Mouse (Mus musculus): ENCODE measurements around the gene Atp6v0e. TPM values are rescaled to one million over a fixed set of nuclear protein-coding genes. Genes with fewer than 3 reads are reported as not detected.

Gene Atp6v0e
- polyA plus RNA-seq, 1 experiment = 87.2 TPM

- H3K4me3 ChIP-seq (ENCODE audit: insufficient read depth, low read length) = no peak overlapping the region
- no peak overlapping the region for H3K27ac ChIP-seq (ENCODE audit: insufficient read depth, low read length)
- no peak for TF ChIP-seq POLR2A (IDR thresholded peaks at IDR 0.05; ENCODE audit: extremely low read depth, insufficient read depth, low read length)
- TF ChIP-seq CTCF (IDR thresholded peaks at IDR 0.05; ENCODE audit: extremely low read depth, insufficient read depth, low read length) = no peak
- H3K4me1 ChIP-seq (ENCODE audit: control insufficient read depth, insufficient read depth, low read length) = no peaks in the 10 kb centered on the region; the same call in 1 of the 2 replicates
Measured at GRCm38 (mm10) chr17:26724790-26725189, 61.8 kb downstream of the Atp6v0e start.

GRCm38 (mm10) chr17:26726674-26727073 lies 63.6 kb downstream of the Atp6v0e start:
- TF ChIP-seq POLR2A (IDR thresholded peaks at IDR 0.05; ENCODE audit: extremely low read depth, insufficient read depth, low read length) (no peak), CTCF (IDR thresholded peaks at IDR 0.05; ENCODE audit: extremely low read depth, insufficient read depth, low read length) (no peak)
- no peak overlapping the region for H3K4me3 ChIP-seq (ENCODE audit: insufficient read depth, low read length)
- H3K27ac ChIP-seq (ENCODE audit: insufficient read depth, low read length) = no peak overlapping the region
- H3K4me1 ChIP-seq (ENCODE audit: control insufficient read depth, insufficient read depth, low read length) = no peaks in the 10 kb centered on the region; the same call in 1 of the 2 replicates

- H3K4me3 ChIP-seq (ENCODE audit: insufficient read depth, low read length) = no peak overlapping the region
- H3K4me1 ChIP-seq (ENCODE audit: control insufficient read depth, insufficient read depth, low read length) = no peaks in the 10 kb centered on the region; the same call in 1 of the 2 replicates
- no peak overlapping the region for H3K27ac ChIP-seq (ENCODE audit: insufficient read depth, low read length)
- TF ChIP-seq POLR2A (IDR thresholded peaks at IDR 0.05; ENCODE audit: extremely low read depth, insufficient read depth, low read length) (no peak), CTCF (IDR thresholded peaks at IDR 0.05; ENCODE audit: extremely low read depth, insufficient read depth, low read length) (no peak)
Measured at GRCm38 (mm10) chr17:26727110-26727755, 64.2 kb downstream of the Atp6v0e start.

- TF ChIP-seq POLR2A (IDR thresholded peaks at IDR 0.05; ENCODE audit: extremely low read depth, insufficient read depth, low read length) (no peak), CTCF (IDR thresholded peaks at IDR 0.05; ENCODE audit: extremely low read depth, insufficient read depth, low read length) (no peak)
- H3K4me1 ChIP-seq (ENCODE audit: control insufficient read depth, insufficient read depth, low read length) = peaks cover 2% of the 10 kb centered on the region; the same call in 1 of the 2 replicates
- no peak overlapping the region for H3K4me3 ChIP-seq (ENCODE audit: insufficient read depth, low read length)
- H3K27ac ChIP-seq (ENCODE audit: insufficient read depth, low read length) = no peak overlapping the region
Measured at GRCm38 (mm10) chr17:26742581-26742980, 79.5 kb downstream of the Atp6v0e start.

GRCm38 (mm10) chr17:26743294-26743693 lies 80.3 kb downstream of the Atp6v0e start:
- no peak overlapping the region for H3K4me3 ChIP-seq (ENCODE audit: insufficient read depth, low read length)
- TF ChIP-seq CTCF (IDR thresholded peaks at IDR 0.05; ENCODE audit: extremely low read depth, insufficient read depth, low read length) (no peak), POLR2A (IDR thresholded peaks at IDR 0.05; ENCODE audit: extremely low read depth, insufficient read depth, low read length) (no peak)
- H3K27ac ChIP-seq (ENCODE audit: insufficient read depth, low read length) = no peak overlapping the region
- H3K4me1 ChIP-seq (ENCODE audit: control insufficient read depth, insufficient read depth, low read length) = peaks cover 2% of the 10 kb centered on the region; the same call in 1 of the 2 replicates

Other genes starting within 250 kb of the Atp6v0e start
- 53.4 and 56.8 TPM in 2 replicates for gene Neurl1b, start 248.4 kb upstream of the Atp6v0e start, polyA plus RNA-seq (2012; rRNA removed)
- 140 and 143 TPM in 2 replicates for gene Ergic1, start 101.7 kb upstream of the Atp6v0e start, polyA plus RNA-seq (2012; rRNA removed)
- 51.0 and 71.1 TPM in 2 replicates for gene Dusp1, start 101.1 kb upstream of the Atp6v0e start, polyA plus RNA-seq (2012; rRNA removed)
- 17.4 and 19.2 TPM in 2 replicates for gene Crebrf, start 52.4 kb downstream of the Atp6v0e start, polyA plus RNA-seq (2012; rRNA removed)
- 40.3 and 42.8 TPM in 2 replicates for gene Bnip1, start 117.8 kb downstream of the Atp6v0e start, polyA plus RNA-seq (2012; rRNA removed)
- not detected in 2 replicates for gene Nkx2-5, start 181.8 kb downstream of the Atp6v0e start, polyA plus RNA-seq (2012; rRNA removed)